Mouse (Mus musculus) cortical plate, adult 2 months (tissue): ENCODE results near the gene Opn1sw. TPM values are rescaled to one million over a fixed set of nuclear protein-coding genes. Genes with fewer than 3 reads are reported as not detected.
A peak's percentile ranks its signal among the peaks of the same experiment; 100 is the strongest.

Source experiments
- H3K27ac ChIP-seq: fragments of 200-500 bp; 2 replicates; pipeline ENCODE4 v1.5.1; 2012; ENCODE audit warnings: low read length, control low read depth, inconsistent platforms; ENCODE audit not compliant: insufficient read depth
- H3K4me1 ChIP-seq: fragments of 200-500 bp; 2 replicates; pipeline ENCODE4 v1.6.1; 2011; ENCODE audit warnings: low read length; ENCODE audit not compliant: control insufficient read depth, insufficient read depth
- H3K4me3 ChIP-seq: fragments of 200-500 bp; 2 replicates; pipeline ENCODE4 v1.5.1; 2011; ENCODE audit warnings: mild to moderate bottlenecking, low read length, control low read depth; ENCODE audit not compliant: insufficient read depth
- CTCF ChIP-seq: fragments of 200-500 bp; IDR thresholded peaks from 2 replicates; pipeline ENCODE4 v1.5.1; 2011; ENCODE audit warnings: mild to moderate bottlenecking, control low read depth, low read length; ENCODE audit not compliant: insufficient read depth; ENCODE audit errors: extremely low read depth
- POLR2A ChIP-seq: fragments of 200-500 bp; IDR thresholded peaks from 2 replicates; pipeline ENCODE4 v1.6.1; 2011; ENCODE audit warnings: mild to moderate bottlenecking, low read length, control low read depth; ENCODE audit not compliant: insufficient read depth; ENCODE audit errors: extremely low read depth
- polyA plus RNA-seq: library from polyadenylated mRNA; depleted of rRNA; stranded (reverse); fragments of >200 nt; gene quantifications from 2 replicates; pipeline ENCODE4 v1.2.3, GENCODE M21; 2012

Opn1sw gene
- polyA plus RNA-seq, 1 experiment = 0.42 TPM

GRCm38 (mm10) chr6:29378678-29379077 lies 9.6 kb downstream of the Opn1sw start:
- Histone ChIP-seq H3K27ac (no peak overlapping the region), H3K4me1 (no peaks in the 10 kb centered on the region), H3K4me3 (no peak overlapping the region)
- TF ChIP-seq POLR2A (no peak), CTCF (no peak)

- TF ChIP-seq POLR2A (no peak), CTCF (no peak)
- Histone ChIP-seq H3K4me1 (no peaks in the 10 kb centered on the region), H3K27ac (no peak overlapping the region), H3K4me3 (no peak overlapping the region)
Observed at GRCm38 (mm10) chr6:29377386-29377785, 10.9 kb downstream of the Opn1sw start.

- TF ChIP-seq CTCF (no peak), POLR2A (no peak)
- peaks cover 1% of the 10 kb centered on the region; the same call in 1 of the 2 replicates for H3K4me1 ChIP-seq
- H3K27ac ChIP-seq = no peak overlapping the region
- no peak overlapping the region for H3K4me3 ChIP-seq
Observed at GRCm38 (mm10) chr6:29365277-29365676, 23.0 kb downstream of the Opn1sw start.

GRCm38 (mm10) chr6:29363129-29363515 lies 25.1 kb downstream of the Opn1sw start:
- Histone ChIP-seq H3K4me1 (peaks cover 1% of the 10 kb centered on the region; the same call in 1 of the 2 replicates), H3K4me3 (no peak overlapping the region), H3K27ac (no peak overlapping the region)
- TF ChIP-seq CTCF = no peak
- no peak for TF ChIP-seq POLR2A

- H3K4me3 ChIP-seq = no peak overlapping the region
- no peak for TF ChIP-seq POLR2A
- TF ChIP-seq CTCF = peak; percentile 54
- no peak overlapping the region for H3K27ac ChIP-seq
- H3K4me1 ChIP-seq = peaks cover 1% of the 10 kb centered on the region; the same call in 1 of the 2 replicates
Observed at GRCm38 (mm10) chr6:29362246-29363128, 25.8 kb downstream of the Opn1sw start.

GRCm38 (mm10) chr6:29360211-29360610 lies 28.1 kb downstream of the Opn1sw start:
- Histone ChIP-seq H3K27ac (no peak overlapping the region), H3K4me3 (no peak overlapping the region), H3K4me1 (peaks cover 1% of the 10 kb centered on the region; the same call in 1 of the 2 replicates)
- no peak for TF ChIP-seq CTCF
- TF ChIP-seq POLR2A = no peak

GRCm38 (mm10) chr6:29359386-29359785 lies 28.9 kb downstream of the Opn1sw start:
- H3K27ac ChIP-seq = no peak overlapping the region
- H3K4me3 ChIP-seq = no peak overlapping the region
- TF ChIP-seq CTCF (no peak), POLR2A (no peak)
- peaks cover 1% of the 10 kb centered on the region; the same call in 1 of the 2 replicates for H3K4me1 ChIP-seq

- no peak overlapping the region for H3K4me3 ChIP-seq
- no peak for TF ChIP-seq CTCF
- no peak for TF ChIP-seq POLR2A
- H3K27ac ChIP-seq = no peak overlapping the region
- peaks cover 2% of the 10 kb centered on the region; the same call in 1 of the 2 replicates for H3K4me1 ChIP-seq
Observed at GRCm38 (mm10) chr6:29352816-29353215, 35.5 kb downstream of the Opn1sw start.

- Histone ChIP-seq H3K4me1 (peaks cover 2% of the 10 kb centered on the region; the same call in 1 of the 2 replicates), H3K4me3 (no peak overlapping the region), H3K27ac (no peak overlapping the region)
- no peak for TF ChIP-seq POLR2A
- TF ChIP-seq CTCF = no peak
Observed at GRCm38 (mm10) chr6:29351613-29352012, 36.7 kb downstream of the Opn1sw start.

- TF ChIP-seq CTCF (no peak), POLR2A (no peak)
- Histone ChIP-seq H3K4me1 (peaks cover 2% of the 10 kb centered on the region; the same call in 1 of the 2 replicates), H3K4me3 (peak overlapping the region; percentile 93), H3K27ac (peak overlapping the region; percentile 59; the same call in 1 of the 2 replicates)
Observed at GRCm38 (mm10) chr6:29348371-29348724, 39.9 kb downstream of the Opn1sw start.
